Mouse (Mus musculus) cerebellum, adult 11 months (tissue): ENCODE measurements at regions not wholly inside any gene's neighbourhood (a gene's known extent, or its start where the extent isn't known, plus 50 kb on each side); places are given as distances from the start of the nearest gene placed in this dataset.

ENCODE experiments used
- DNase-seq: peaks from one replicate; pipeline ENCODE4 v3.0.0; 2022

DNA sequence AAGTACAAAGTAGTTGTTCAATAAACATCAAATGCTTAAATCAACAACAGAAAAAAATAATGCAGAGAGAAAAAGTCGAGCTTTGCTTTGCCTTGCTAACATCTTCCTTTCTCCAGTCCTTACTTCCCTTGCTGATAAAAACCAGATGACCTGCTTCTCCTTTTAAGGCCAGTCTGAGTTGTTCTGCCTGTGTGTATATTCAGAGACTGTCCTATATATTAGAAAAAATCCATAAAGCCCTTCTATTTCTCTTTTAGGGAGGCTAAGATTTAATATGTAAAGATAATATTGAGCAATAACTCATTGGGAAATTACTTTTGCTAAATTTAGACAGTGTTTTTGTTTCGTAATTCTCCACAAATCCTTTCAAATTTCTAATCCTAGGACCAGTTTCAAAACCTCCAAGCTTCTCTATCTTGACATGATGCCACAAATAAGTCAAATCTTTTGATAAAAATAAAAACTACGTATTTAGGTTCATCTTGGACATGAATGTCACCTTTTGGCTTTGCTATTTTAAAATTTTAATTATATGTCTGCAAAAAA, 361.0 kb upstream of the Kif18a start:
- no peak for DNase-seq

DNA sequence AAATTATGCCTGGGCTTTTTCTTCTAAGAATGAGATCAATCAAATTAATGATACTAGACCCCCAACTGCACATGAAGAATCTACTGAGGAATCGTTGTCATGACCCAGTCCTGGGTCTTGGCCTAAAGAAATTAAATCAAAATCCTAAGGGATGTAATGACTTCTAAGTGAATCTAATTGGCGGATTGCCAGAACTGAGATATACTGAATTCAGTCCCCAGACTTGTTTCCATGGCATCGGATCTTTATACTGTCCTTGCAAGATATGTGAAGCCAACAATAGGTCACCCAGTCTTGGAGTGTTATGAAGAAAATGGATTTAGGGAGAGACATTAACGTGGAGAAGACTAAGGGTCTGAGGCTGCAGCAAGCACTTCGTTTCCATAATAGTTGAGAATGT, 360.4 kb upstream of the Kif18a start:
- DNase-seq: no peak

DNA sequence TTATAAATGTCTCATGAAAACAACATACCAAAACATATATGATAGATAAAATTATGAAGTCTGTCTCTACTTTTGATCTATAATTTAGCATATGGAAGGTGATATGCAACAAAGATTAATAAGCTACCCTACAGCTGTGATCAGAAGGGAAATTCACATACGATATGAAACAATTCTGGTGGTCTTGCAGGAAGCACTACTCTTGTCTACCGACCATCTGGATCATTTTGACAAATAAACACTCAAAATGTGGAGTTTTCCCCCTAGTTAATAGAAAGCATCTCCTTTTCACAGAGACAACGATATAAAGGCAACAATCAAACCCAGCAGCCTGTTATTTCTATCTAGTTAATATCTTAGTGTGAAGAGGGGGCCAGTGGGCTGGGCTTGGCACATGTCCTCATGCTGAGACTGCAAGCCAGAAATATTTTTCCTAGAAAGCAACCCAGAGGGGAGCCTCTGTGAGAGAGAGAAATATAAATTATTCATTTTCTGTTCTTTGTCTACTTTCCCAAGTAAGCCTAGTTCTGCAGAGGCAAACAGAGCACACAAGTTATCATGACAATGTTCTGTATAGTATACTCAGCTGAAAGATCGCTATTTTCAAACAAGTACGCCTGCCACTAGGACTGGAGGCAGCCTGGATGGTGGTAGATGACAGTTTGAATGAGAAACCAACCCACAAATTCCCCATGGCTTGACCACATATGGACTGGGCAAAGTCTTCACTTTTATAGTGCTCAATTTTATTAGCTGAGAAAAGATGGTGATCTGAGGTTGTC, 344.4 kb upstream of the Kif18a start:
- DNase-seq: no peak

DNA sequence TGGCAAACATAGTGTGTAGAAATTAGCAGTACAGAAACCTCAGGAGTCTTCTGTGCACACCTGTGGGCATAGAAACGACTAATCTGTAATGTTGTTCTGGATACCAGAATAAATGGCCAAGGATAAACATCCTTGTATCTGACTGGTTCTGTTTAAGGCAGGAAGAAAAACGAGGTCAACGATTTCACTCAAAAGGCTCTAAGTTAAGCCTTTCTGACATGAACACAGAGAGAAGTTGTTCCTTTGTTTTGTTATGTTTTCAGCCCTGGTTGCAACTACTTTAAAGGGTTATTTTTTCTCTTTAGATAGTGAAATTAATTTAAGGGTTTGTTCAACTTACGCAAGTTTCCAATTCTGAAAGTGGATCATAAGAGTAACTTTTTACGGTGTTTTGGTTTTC, 299.6 kb upstream of the Kif18a start:
- no peak for DNase-seq

DNA sequence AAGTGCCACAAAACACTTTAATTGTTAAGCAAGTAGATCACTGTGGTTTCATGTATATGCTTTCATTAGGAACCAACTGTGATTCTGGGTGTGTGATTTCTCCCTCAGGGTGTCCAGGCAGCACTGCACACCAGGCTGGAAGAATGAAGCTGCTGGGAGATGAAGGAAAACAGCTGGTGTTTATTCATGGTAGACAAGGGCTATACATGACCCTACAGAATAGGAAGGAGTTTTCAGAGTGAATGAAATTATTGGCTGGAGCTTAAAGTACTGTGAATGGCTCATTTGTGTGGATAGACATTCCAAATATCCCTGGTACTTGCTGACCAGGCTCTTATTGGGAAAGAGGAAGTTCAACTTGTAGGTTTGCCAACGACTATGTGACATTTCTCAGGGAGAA, 264.3 kb upstream of the Kif18a start:
- DNase-seq: no peak

DNA sequence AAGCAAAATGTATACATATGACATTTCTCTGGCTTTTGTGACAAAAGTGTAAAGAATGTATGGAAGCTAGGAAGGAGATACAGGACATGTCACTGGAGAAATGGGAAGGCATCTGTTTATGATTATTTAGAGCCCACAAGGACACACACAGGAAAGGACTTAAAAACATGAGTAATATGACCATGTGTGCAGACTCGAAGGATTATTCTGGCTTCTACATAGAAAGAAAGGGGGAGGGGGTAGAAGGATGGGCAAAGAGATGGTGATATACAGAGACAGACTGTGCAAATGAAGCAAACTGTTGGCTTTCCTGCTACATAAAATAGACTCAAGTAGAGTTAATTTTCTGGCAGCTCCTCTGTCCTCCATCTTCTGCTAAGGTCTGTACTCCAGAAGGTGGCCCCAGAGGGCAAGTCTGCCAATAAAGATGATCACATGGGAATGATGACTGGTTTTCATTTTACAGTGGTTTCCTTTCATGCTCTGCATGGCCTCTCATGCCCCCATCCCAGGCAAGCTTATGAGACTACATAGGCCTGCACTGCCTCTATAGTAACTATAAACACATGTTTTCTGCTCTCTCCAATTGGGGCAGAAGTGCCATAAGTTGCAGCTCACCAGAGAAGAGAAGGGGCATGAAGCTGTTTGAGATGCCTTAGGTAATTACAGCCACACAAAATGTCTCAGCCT, 263.4 kb upstream of the Kif18a start:
- DNase-seq: no peak

DNA sequence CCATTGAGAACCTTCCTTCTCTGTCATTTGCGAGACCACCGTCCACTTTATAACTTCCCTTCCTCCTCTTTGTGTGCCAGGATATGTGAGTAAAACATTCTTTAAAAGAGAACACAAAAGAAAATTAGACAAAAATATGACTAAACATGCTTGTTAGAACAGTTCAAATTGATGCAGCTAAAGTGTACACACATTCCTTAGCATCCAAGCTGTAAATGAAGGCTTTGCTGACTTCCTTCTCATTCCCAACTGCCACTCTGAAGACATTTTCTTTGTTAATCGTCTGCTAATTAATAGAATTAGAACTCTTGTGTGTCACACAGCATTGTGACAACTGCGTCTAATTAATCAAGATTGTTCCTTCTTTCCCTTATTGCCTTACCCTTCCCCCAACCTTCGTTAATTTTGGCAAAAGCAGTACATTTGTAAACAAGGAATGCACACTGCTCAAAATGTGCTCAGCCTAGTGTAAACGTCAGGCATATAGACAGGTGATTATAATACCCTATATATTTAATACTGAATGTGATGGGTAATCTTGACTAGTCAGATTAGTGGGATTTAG, 242.3 kb upstream of the Kif18a start:
- no peak for DNase-seq
